Mouse (Mus musculus) A20 (cell line): ENCODE data around the gene C1galt1.

ENCODE experiments used
- DNase-seq: peaks from one replicate; pipeline ENCODE4 v3.0.0-alpha.2; 2011; ENCODE audit warnings: low read depth, low spot score

The C1galt1 gene

DNA sequence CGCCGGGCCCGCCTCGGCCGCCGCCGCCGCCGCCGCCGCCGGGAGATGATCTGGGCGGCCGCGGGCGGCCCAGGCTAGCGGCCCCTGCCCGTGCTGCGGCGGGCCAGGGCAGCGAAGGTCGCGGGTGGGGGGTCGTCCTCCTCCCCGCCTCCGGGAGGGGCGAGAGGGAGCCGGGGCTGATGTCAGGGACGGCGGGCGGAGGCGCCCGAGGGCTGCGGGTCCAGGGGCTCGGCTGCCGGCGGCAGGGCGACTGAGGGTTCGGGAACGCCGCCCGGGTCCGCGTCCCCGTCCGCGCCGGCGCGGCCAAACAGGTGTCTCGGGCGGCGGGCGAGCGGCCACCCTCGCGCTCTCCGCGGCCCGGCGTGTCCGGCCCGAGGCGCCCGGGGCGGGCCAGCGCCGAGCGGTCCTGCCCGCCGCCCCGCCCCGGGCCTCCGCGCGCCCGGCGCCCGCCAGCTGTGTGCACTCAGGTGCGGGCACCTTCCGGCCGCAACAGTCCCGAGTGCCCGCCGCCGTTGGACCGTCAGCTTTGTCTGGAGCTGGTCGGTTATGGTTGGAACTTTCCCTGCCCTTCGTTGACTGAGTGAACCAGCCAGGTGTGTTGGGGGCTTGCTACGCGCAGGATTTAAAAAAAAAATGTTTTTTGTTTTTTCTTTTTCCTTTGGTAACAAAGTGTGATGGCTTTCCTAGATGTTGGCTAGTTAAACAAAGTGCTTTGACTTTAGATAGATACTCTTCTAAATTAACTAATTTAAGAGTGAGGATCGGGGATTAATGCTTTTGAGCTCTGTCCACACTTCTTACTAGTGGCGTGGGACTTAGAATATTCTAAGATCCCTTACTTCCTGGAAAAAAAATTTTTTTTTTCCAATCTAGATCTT, at the start of gene C1galt1:
C1galt1 (plus strand) TSS at position 41 of the 878 bp plus-strand sequence.
- DNase-seq: peak; percentile 77

DNA sequence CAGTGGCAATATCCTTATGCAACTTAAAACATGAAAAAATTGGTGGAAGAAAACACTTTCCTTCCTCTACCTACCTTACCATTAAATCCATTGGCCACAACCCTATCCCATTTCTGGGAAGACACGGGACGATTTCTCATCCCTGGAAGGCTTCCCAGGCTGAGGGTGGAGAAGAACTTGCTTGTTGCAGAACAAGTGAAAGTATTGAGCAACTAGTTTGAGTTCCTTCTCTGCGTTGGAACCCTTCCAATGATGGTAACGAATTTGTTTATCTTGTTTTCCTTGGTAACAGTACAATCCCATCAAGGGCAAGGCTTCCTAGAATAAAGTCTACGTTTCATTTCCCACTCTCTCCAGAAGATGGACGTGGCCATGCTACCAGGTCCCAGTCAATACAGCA, 44.7 kb upstream of the C1galt1 start:
- DNase-seq: no peak

DNA sequence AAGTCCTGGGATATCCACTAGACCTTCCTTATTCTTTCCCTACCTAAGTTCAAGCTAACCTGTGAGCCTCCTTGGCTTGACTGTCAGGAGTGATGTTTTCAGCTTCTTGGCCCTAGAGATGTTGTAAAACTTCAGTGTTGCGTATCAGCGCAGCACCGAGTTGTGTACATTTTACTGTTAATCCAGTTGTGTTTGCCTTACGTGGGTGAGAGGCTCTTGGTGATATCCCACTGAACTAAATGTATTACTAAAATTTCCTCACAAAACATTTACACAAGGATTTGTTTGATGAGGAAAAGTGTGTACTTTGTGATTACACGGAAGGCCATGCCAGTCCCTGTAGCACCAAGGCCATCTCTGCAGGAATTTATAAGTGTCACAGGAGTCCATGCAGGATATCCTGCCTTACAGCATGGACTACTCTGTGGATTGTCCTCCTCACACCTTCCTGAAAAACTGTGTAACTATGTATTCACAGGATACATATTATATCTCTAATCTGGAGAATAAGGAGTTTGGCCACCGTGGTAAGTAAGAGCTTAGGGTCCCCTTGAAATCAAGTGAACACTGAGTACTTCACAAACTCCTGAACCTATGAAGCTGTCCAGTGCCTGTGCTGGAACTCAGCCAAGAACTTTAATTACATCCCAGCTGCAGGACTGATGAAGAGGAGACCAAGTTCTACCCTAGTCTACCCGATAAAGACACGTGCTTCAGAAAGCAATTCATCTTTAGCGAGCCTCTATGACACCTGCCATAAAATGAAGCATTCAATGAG, 40.7 kb upstream of the C1galt1 start:
- DNase-seq: no peak

- DNase-seq: no peak
Observed at GRCm38 (mm10) chr6:7814146-7814545, 30.5 kb upstream of the C1galt1 start.

DNA sequence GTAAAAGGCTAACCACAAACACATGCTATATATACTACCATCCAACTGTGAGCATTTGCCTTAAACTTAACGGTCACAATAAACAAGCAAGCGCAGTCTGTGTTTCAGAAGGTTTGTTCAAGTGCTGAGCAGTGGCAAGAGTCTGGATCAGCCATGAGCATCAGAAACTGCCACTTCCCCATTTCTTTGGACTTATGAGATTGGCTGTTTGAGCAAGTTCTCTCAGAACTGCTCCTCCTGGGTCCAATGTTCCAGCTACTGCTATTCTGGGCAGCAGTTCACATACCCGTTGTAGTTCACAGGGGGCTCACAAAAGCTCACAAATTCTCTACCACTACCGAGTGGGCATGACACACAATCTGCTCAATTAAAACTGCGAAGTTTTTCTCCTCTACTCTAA, 28.4 kb upstream of the C1galt1 start:
- peak; percentile 19 for DNase-seq

- DNase-seq: no peak
Observed at GRCm38 (mm10) chr6:7822688-7823087, 22.0 kb upstream of the C1galt1 start.

GRCm38 (mm10) chr6:7830793-7831192, 13.8 kb upstream of the C1galt1 start:
- no peak for DNase-seq

- DNase-seq: no peak
Observed at GRCm38 (mm10) chr6:7832564-7833175, 12.0 kb upstream of the C1galt1 start.

GRCm38 (mm10) chr6:7843726-7844411, 773 bp upstream of the C1galt1 start:
- peak; percentile 49 for DNase-seq

- DNase-seq: peak; percentile 98
Observed at GRCm38 (mm10) chr6:7844412-7844801, 235 bp upstream of the C1galt1 start.

DNA sequence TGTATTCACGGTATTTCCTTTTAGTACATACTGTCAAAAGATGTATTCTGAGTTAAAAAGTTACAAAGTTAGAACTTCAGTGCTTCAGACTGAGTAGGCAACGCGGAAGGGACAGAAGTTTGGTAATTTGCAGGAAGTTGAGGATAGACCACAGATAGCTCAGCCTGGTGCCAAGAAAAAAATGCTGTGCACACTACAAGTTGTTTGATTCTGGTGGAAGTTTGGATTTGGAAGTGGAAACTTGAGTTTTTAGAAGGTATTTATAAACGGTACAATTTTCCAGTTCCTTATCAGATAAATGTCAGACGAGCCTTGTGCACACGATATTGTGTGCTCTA, 1.0 kb downstream of the C1galt1 start:
- peak; percentile 70 for DNase-seq

- peak; percentile 89 for DNase-seq
Observed at GRCm38 (mm10) chr6:7846726-7847439, 2.2 kb downstream of the C1galt1 start.

- DNase-seq: no peak
Observed at GRCm38 (mm10) chr6:7847890-7848508, 3.4 kb downstream of the C1galt1 start.

DNA sequence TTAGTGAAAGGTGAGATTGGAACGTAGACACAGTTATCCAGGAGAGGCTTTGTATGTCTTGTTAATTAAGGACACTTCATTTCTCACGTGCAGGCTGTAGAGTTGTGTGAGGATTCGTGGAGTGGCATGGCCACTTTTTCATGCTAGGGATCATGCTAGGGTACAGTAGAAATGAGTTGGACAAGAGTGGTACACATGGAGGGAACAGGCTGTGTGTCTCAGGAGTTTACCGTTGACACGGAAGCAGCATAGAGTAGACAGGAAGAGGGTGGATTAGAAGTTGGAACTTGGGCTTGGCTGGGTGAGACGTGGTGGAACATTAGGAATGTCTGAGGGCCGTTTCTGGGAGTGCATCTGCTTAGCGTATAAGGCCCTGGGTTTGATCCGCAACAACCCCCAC, 4.1 kb downstream of the C1galt1 start:
- DNase-seq: no peak

GRCm38 (mm10) chr6:7851036-7851435, 6.4 kb downstream of the C1galt1 start:
- DNase-seq: no peak

DNA sequence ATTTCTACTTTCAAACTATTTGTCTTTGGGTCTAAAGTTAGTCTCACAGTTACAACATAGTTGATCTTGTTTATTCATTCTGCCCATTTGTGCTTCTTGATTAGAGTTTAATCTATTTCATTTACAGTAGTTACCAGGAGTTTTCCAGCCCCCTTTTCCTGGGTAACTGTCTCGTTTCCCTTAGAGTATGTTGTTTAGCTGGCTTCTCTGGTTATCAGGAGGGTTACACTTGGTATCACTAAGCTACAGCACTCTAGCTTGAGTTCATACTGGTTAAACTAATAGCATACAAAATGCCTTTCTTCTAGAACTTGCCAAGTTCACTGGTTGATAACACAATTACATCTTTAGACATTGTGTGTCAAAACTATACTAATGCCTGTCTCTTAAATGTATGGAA, 8.3 kb downstream of the C1galt1 start:
- DNase-seq: no peak

DNA sequence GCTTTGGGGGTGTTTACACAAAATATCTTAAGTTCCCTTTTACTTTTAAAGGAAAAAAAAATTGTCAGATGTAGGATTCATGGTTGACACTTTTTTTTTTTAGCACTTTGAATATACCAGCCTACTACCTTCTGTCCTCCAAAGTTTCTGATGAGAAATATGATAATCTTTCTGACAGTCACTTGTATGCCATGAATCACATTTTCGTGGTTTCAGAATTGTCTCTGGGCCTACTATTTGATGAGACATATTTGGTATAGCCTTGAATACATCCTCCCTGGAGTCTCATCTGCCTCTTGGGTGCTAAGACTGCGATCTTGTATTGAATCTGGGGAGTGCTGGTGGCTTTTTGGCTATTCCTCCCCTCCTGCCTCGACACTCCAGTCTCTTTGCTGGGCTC, 8.8 kb downstream of the C1galt1 start:
- DNase-seq: no peak

- DNase-seq: peak; percentile 39
Observed at GRCm38 (mm10) chr6:7856682-7857290, 12.1 kb downstream of the C1galt1 start.

DNA sequence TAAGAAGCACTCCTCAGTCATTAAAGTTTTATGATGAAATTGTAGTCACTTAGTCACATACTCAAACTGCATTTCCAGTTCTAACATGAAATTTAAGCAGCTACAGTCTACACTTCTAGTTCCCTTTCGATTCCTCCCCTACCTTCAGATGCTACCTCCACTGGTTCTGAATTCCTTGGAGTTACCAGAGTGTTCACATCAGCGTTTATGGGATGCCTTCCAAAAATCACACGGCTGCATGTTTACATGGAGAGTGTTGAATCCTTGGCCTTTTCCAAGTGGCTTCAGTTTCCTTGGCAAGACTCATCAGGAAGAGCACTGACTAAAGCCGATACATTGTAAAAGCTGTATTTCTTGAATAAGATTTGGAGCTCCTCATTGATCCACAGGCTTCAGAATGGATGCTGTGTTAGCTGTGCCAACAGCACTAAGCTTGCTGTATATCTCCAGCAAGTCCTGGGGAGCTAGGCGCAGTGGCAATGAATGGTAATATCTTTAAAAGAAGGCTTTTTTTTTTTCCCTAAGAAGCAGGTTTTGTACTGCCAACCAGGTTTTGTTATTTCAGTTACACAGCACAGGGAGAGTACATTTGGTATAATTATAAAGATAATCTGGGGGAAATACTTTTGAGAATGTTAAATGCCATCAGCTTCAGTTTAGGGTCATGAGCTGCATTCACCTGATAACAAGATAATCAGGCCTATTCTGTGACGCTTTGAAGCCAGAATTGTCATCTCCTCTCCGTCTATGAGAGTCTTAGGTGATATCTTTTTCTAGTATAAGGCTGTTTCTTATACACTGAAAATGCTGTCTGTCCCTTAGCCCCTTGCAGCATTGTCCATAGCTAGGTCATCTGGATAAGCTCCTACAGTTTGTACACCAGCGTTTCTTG, 13.0 kb downstream of the C1galt1 start:
- no peak for DNase-seq
